Comparison of ENCODE assay signal across 19 mouse cellular contexts in genomic region chr2:61551680-61552079, GRCm38 (mm10).
"Had no signal": no experiment of that assay in that cellular context is flagged by ENCODE, and none has a peak within 500 bp of the region (broad histone marks: within the 10 kb centered on the region; RNA-seq: fewer than 3 reads in every experiment).

No protein-coding gene starts in this region.

- H3K36me3 ChIP-seq: lung, embryonic 15.5 days; midbrain, embryonic 10.5 days; midbrain, embryonic 12.5 days; neural tube, embryonic 13.5 days; neural tube, embryonic 15.5 days had no signal

- H3K4me3 ChIP-seq: lung, embryonic 15.5 days; midbrain, embryonic 10.5 days; midbrain, embryonic 12.5 days; myocyte; neural tube, embryonic 13.5 days; neural tube, embryonic 15.5 days had no signal

- H3K9ac ChIP-seq: lung, embryonic 15.5 days; midbrain, embryonic 12.5 days; neural tube, embryonic 13.5 days; neural tube, embryonic 15.5 days had no signal

- ATAC-seq: midbrain, embryonic 16.5 days had no signal

- H3K4me1 ChIP-seq: lung, embryonic 15.5 days; midbrain, embryonic 12.5 days had no signal

- DNase-seq: lung, adult 2 months; lung, postnatal 10 days; lung, postnatal 4 days; midbrain, embryonic 14.5 days; retina, postnatal 1 day; right cerebral cortex, adult 18-20 months; right cerebral cortex, postnatal 25 days; right cerebral cortex, postnatal 4 days; spleen, adult 18-20 months; thymus, adult 18-20 months; thymus, postnatal 14 days; thymus, postnatal 36 days had no signal

- H3K27me3 ChIP-seq: lung, embryonic 15.5 days; midbrain, embryonic 12.5 days; neural tube, embryonic 13.5 days; neural tube, embryonic 15.5 days had no signal

- H3K9me3 ChIP-seq: lung, embryonic 15.5 days; midbrain, embryonic 10.5 days; midbrain, embryonic 12.5 days; neural tube, embryonic 13.5 days; neural tube, embryonic 15.5 days had no signal

- H3K4me2 ChIP-seq: lung, embryonic 15.5 days; midbrain, embryonic 12.5 days; neural tube, embryonic 13.5 days; neural tube, embryonic 15.5 days had no signal

- H3K27ac ChIP-seq: lung, embryonic 15.5 days; midbrain, embryonic 10.5 days; midbrain, embryonic 12.5 days; neural tube, embryonic 13.5 days; neural tube, embryonic 15.5 days had no signal
